Mouse (Mus musculus) urinary bladder, postnatal 4 days (tissue): ENCODE measurements around the gene Gm20403.
"Not testable (repeated sequence)": the region's sequence is repeated elsewhere in the genome, so short reads cannot be mapped to it uniquely, and the experiment has no call there.

Experiments used
- DNase-seq, 2 experiments: peaks; one replicate each; pipeline ENCODE4 v3.0.0; 2021 to 2022; ENCODE audit warnings: low spot score in 2 of 2

Gene Gm20403

DNA sequence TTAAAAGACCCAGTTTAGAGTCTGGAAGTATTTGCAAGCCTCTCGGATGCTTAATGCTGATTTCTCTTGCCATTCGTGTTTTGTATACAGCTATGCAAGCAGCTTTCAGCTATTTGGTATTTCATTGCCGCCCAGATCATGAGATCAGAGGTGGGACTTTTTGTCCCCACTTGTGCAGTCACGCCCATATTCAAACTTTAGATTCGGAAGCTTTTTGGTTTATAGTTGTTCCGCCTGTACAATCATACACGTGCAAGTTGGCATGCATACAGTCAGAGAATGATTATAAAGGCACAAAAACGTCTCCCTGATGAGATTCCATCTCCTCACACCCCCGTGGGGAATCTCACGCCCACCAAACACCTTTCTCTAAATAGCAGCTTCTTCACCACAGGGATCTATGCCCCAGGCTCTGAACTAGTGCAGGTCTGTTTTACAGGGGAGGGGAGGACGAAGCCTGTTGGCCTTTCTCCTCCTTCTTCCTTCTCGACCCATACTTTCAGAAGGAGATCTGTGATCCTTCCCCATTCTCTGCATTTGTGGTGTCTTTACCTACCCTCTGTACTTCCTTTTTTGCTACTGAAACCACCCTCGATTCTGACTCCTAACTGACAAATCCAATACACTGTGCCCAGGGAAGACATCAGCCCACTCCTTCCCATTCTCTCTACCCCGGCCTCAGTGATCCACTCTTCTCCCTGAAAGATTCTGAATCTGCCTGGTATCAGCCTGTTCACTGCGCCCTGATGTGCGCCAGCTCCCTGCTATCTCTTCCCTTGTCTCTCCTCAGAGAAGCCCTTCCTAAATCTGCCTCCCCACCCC is 7.1 kb upstream of the Gm20403 start:
- DNase-seq: no peak

DNA sequence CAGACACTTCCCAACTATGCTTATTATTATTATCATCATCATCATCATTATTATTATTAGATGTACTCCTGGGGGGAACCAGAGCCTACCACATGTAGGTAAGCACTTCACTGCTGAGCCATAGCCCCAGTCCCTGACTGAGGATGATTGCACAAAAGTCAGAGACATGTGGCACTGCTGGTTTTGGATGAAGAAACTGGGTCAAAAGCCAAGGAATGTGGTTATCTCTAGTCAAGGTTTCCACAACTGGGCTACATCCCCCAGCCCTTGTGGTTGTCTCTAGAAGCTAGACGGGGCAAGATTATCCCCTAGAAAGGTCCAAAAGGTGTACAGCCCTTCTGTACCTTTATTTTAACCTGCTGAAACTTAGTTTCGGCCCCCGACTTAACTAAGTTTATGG is 6.5 kb upstream of the Gm20403 start:
- no peak for DNase-seq

GRCm38 (mm10) chr12:54988323-54988850 is 2.1 kb upstream of the Gm20403 start:
- DNase-seq: no peak

- DNase-seq: no peak
Measured at GRCm38 (mm10) chr12:54987156-54987555, 827 bp upstream of the Gm20403 start.

DNA sequence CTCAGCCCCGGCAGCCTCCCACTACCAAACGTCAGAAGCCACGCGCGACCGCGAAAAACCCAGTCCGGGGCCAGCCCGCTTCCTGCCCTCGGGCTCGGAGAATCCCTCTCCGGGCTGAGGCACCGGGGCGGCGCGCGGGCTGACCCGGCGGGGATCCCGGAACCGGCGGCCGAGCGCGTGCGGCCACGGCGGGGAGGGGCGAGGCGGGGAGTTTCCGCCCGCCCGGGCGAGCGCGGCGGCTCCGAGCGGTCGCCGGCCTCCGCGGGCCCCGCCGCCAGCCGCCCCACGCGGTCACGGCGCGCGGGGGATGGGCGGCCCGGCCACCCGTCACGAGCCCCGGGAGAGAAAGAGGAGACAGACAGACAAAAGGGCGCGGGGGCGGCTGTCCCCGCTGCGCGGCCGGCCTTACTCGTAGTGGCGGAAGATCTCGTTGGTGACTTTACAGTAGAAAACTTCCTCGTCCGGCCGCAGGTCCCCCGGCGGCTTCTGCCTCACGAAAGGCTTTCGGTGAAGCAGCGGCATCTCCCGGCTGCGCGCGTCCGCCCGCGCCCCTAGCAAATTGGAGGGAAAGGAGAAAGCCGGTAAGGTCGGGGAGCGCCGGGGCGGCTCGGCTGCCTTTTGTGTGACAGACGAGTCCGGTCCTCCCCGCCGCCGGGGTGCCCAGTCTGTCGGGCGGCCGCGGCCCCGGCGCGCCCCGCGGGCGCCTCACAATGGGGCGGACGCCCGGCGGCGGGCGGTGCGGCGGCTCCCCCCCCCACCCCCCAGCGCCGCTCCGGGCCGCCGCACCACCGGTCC is 875 bp downstream of the Gm20403 start:
- DNase-seq: peak; percentile 46 to 61

- peak; percentile 44 to 67 for DNase-seq
Measured at GRCm38 (mm10) chr12:54984701-54985256, 1.6 kb downstream of the Gm20403 start.

DNA sequence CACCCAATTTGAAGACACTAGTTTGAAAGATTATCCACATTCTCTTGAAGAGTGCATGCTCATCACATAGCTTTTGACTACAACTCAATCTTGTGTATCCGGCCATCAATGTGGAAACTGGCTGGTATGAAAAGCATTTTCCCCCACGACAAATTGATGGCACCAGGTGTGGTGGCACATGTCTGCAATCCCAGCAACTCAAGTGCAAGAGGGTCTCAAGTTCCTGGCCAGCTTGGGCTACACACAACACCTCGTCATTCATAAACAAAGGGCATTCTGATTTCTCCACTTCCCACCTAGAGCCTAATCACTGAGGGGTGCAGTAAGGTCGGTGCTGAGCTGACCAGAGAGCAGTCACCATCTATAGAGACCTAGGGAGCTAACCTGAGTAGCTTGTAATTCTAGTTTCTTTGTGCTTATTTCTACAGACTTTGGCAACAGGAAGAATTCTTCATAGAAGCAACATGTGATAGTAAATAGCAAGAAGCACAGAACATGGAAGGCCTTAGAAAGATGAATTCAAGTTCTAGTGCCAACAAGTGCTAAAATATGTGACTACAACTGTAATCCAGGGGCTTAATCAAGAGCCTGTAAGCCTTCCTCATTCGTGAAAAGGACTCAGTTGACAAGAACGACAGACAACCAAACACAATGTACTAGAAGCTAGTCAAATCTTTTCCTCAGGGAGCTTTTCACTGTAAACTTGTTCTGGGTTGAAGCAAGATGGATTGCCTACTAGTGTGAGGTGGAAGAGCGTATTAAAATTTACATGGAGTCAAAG is 3.2 kb downstream of the Gm20403 start:
- no peak for DNase-seq

DNA sequence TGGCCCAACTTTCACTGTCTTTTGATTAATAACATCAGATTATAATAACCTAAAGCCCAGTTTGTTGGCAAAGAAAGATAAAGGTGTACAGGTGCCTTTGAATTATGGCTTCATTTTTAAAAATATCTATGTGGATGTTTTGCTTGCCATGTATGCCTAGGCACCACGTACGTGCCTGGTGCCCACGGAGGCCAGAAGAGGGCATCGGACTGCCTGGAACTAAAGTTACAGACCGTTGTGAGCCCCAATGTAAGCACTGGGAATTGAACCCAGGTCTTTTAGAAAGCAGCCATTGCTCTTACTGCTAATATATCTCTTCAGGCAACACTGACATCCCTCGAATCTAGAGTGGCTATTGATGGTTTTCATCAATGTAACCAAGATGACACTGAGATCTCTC is 4.4 kb downstream of the Gm20403 start:
- no peak for DNase-seq

GRCm38 (mm10) chr12:54980939-54981338 is 5.4 kb downstream of the Gm20403 start:
- no peak for DNase-seq

GRCm38 (mm10) chr12:54980532-54980931 is 5.8 kb downstream of the Gm20403 start:
- no peak for DNase-seq

DNA sequence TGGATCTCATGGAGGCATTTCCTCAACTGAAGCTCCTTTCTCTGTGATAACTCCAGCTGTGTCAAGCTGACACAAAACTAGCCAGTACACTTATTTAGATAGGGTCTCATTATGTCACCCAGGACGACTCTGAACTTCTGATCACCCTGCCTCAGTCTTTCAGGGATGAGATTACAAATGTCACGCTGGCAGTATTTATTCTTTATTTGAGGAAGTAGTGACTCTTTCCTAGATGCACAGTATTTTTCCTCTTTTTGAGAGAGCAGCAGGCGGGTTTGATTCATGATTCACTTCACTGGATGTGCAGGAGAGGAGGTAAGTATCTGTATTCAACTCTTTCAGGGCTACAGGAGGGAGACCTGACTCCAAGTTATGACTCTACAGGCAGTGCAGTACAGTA is 17.3 kb downstream of the Gm20403 start:
- no peak for DNase-seq

DNA sequence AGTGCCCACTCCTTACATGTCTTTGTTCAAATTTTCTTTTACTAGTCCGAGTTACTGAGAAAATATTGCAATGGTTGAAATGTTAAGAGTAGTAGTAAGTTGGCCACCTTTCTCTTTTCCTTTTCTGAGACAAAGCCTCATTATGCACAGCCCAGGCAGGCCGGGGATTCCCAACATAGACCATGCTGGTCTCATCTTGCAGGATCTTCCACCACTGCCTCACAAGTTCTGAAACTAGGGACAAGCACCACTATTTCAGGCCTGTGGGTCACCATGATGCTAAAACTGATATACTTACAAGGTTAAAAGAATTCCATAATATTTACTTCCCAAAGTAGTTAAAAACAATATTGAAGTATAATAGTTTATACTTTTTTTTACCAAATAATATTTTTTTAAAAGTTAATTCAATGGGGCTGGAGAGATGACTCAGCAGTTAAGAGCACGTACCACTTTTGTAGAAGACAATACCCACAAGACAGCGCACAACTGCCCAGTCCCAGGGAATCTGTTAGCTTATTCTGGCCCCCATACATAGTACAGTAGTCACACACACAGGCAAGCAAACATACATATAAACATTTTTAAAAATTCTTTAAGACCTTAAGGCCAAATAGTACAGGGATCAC is 20.7 kb downstream of the Gm20403 start:
- DNase-seq: no peak

DNA sequence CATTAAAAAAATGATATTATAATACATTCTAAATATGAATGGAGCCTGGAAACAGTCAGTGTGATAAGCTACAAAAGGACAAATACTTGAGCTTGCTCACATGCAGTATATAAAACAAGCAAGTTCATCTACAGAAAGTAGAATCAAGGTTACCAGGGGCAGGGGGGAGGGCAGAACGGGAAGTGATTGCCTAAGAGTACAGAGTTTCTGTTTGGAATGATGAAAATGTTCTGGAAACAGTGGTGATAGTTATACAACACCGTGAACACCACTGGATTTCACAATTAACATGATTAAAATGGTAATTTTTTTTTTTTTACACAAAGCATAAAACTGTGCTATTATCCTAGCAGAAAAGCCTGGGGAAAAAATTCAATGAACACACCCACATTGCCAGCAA is 26.8 kb downstream of the Gm20403 start:
- DNase-seq: no peak

DNA sequence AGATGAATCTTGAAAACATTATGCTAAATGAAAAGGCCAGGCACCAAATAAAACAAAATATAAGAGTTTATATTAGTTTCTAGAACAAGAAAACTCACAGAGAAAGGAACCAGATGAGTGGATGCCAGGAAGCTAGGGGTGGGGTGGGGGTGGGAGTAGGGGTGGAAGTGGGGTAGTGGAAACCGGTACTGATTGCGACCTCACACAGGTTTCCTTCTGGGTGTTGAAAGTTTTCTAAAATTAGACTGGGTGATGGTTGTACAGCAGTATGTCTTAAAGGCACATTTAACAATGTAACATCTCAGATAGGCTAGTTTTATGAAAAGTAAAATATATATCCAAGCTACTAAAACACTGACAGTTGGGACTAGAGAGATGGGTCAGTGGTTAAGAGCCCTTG is 29.4 kb downstream of the Gm20403 start:
- DNase-seq: no peak

DNA sequence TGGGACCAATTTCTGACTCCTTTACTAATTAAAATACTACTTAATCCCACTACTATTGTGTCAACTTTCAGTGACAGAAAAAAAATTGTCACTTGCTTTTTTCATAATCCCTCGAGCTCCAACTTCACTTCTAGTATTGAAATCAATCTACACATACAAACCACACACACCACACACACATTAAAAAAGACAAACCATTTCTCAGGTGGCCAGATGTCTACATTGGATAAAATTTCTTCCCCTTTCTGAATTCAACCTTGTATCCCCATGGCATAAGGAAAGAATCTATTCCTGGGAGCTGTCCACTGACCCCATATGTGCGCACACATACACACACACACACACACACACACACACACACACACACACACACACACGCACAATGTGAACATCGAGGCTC is 29.9 kb downstream of the Gm20403 start:
- DNase-seq: no peak

GRCm38 (mm10) chr12:54946116-54946515 is 40.2 kb downstream of the Gm20403 start:
- no peak for DNase-seq

GRCm38 (mm10) chr12:54942586-54943157 is 43.7 kb downstream of the Gm20403 start:
- not testable (repeated sequence) for DNase-seq

GRCm38 (mm10) chr12:54937581-54938343 is 48.6 kb downstream of the Gm20403 start:
- not testable (repeated sequence) for DNase-seq
